Mouse (Mus musculus): ENCODE measurements around the gene Jarid2. TPM values are rescaled to one million over a fixed set of nuclear protein-coding genes. Genes with fewer than 3 reads are reported as not detected.

The Jarid2 gene
- polyA plus RNA-seq, 1 experiment from 2014 or later: 12.2 TPM

- Histone ChIP-seq H3K4me3 (ENCODE audit: low read depth, low read length) (no peak overlapping the region), H3K9me3 (replicated peaks; ENCODE audit: control insufficient read depth, low read length) (no peaks in the 10 kb centered on the region), H3K4me2 (ENCODE audit: low read depth, low read length) (no peak overlapping the region), H3K9ac (ENCODE audit: low read depth, low read length) (no peak overlapping the region), H3K27ac (ENCODE audit: low read length) (no peak overlapping the region), H3K36me3 (ENCODE audit: control insufficient read depth, insufficient read depth) (peaks cover 21% of the 10 kb centered on the region), H3K27me3 (ENCODE audit: control insufficient read depth, insufficient read depth, low read depth, low read length) (no peaks in the 10 kb centered on the region), H3K4me1 (ENCODE audit: control insufficient read depth, low read depth, low read length) (no peaks in the 10 kb centered on the region)
- 19% methylated on average over 1 of the region's 1 CpGs for WGBS (ENCODE audit: insufficient replicate concordance)
- no peak for ATAC-seq (ENCODE audit: low read depth)
Measured at GRCm38 (mm10) chr13:44904271-44904670, 175.0 kb downstream of the Jarid2 start.

- H3K27ac ChIP-seq (ENCODE audit: low read length): no peak overlapping the region
- no peak for ATAC-seq (ENCODE audit: low read depth)
- no peaks in the 10 kb centered on the region for H3K9me3 ChIP-seq (replicated peaks; ENCODE audit: control insufficient read depth, low read length)
- H3K4me2 ChIP-seq (ENCODE audit: low read depth, low read length): no peak overlapping the region
- no peaks in the 10 kb centered on the region for H3K27me3 ChIP-seq (ENCODE audit: control insufficient read depth, insufficient read depth, low read depth, low read length)
- no peak overlapping the region for H3K9ac ChIP-seq (ENCODE audit: low read depth, low read length)
- 83% methylated on average over 11 of the region's 11 CpGs for WGBS (ENCODE audit: insufficient replicate concordance)
- H3K36me3 ChIP-seq (ENCODE audit: control insufficient read depth, insufficient read depth): peaks cover 21% of the 10 kb centered on the region
- no peak overlapping the region for H3K4me3 ChIP-seq (ENCODE audit: low read depth, low read length)
- H3K4me1 ChIP-seq (ENCODE audit: control insufficient read depth, low read depth, low read length): peaks cover 3% of the 10 kb centered on the region; the same call in 1 of the 2 replicates
Measured at GRCm38 (mm10) chr13:44906141-44906540, 176.9 kb downstream of the Jarid2 start.

- peaks cover 3% of the 10 kb centered on the region; the same call in 1 of the 2 replicates for H3K4me1 ChIP-seq (ENCODE audit: control insufficient read depth, low read depth, low read length)
- 72% methylated on average over 6 of the region's 6 CpGs for WGBS (ENCODE audit: insufficient replicate concordance)
- no peak overlapping the region for H3K27ac ChIP-seq (ENCODE audit: low read length)
- H3K4me2 ChIP-seq (ENCODE audit: low read depth, low read length): no peak overlapping the region
- H3K9me3 ChIP-seq (replicated peaks; ENCODE audit: control insufficient read depth, low read length): no peaks in the 10 kb centered on the region
- no peaks in the 10 kb centered on the region for H3K27me3 ChIP-seq (ENCODE audit: control insufficient read depth, insufficient read depth, low read depth, low read length)
- ATAC-seq (ENCODE audit: low read depth): no peak
- peaks cover 13% of the 10 kb centered on the region for H3K36me3 ChIP-seq (ENCODE audit: control insufficient read depth, insufficient read depth)
- no peak overlapping the region for H3K9ac ChIP-seq (ENCODE audit: low read depth, low read length)
- H3K4me3 ChIP-seq (ENCODE audit: low read depth, low read length): no peak overlapping the region
Measured at GRCm38 (mm10) chr13:44907702-44908101, 178.4 kb downstream of the Jarid2 start.

- Histone ChIP-seq H3K9ac (ENCODE audit: low read depth, low read length) (no peak overlapping the region), H3K36me3 (ENCODE audit: control insufficient read depth, insufficient read depth) (peaks cover 15% of the 10 kb centered on the region), H3K4me3 (ENCODE audit: low read depth, low read length) (no peak overlapping the region), H3K27ac (ENCODE audit: low read length) (no peak overlapping the region), H3K4me1 (ENCODE audit: control insufficient read depth, low read depth, low read length) (peaks cover 3% of the 10 kb centered on the region; the same call in 1 of the 2 replicates), H3K4me2 (ENCODE audit: low read depth, low read length) (no peak overlapping the region), H3K27me3 (ENCODE audit: control insufficient read depth, insufficient read depth, low read depth, low read length) (no peaks in the 10 kb centered on the region), H3K9me3 (replicated peaks; ENCODE audit: control insufficient read depth, low read length) (no peaks in the 10 kb centered on the region)
- ATAC-seq (ENCODE audit: low read depth): no peak
- 62% methylated on average over 1 of the region's 1 CpGs for WGBS (ENCODE audit: insufficient replicate concordance)
Measured at GRCm38 (mm10) chr13:44908790-44909189, 179.5 kb downstream of the Jarid2 start.

- peaks cover 33% of the 10 kb centered on the region for H3K36me3 ChIP-seq (ENCODE audit: control insufficient read depth, insufficient read depth)
- ATAC-seq (ENCODE audit: low read depth): no peak
- H3K27ac ChIP-seq (ENCODE audit: low read length): no peak overlapping the region
- no peaks in the 10 kb centered on the region for H3K27me3 ChIP-seq (ENCODE audit: control insufficient read depth, insufficient read depth, low read depth, low read length)
- peaks cover 16% of the 10 kb centered on the region for H3K4me1 ChIP-seq (ENCODE audit: control insufficient read depth, low read depth, low read length)
- no peak overlapping the region for H3K4me2 ChIP-seq (ENCODE audit: low read depth, low read length)
- WGBS (ENCODE audit: insufficient replicate concordance): 80% methylated on average over 2 of the region's 2 CpGs
- H3K4me3 ChIP-seq (ENCODE audit: low read depth, low read length): no peak overlapping the region
- H3K9ac ChIP-seq (ENCODE audit: low read depth, low read length): no peak overlapping the region
- no peaks in the 10 kb centered on the region for H3K9me3 ChIP-seq (replicated peaks; ENCODE audit: control insufficient read depth, low read length)
Measured at GRCm38 (mm10) chr13:44912851-44913250, 183.6 kb downstream of the Jarid2 start.

- Histone ChIP-seq H3K4me3 (ENCODE audit: low read depth, low read length) (no peak overlapping the region), H3K36me3 (ENCODE audit: control insufficient read depth, insufficient read depth) (peaks cover 36% of the 10 kb centered on the region), H3K4me2 (ENCODE audit: low read depth, low read length) (no peak overlapping the region), H3K27me3 (ENCODE audit: control insufficient read depth, insufficient read depth, low read depth, low read length) (no peaks in the 10 kb centered on the region), H3K4me1 (ENCODE audit: control insufficient read depth, low read depth, low read length) (peaks cover 16% of the 10 kb centered on the region), H3K27ac (ENCODE audit: low read length) (no peak overlapping the region), H3K9ac (ENCODE audit: low read depth, low read length) (no peak overlapping the region), H3K9me3 (replicated peaks; ENCODE audit: control insufficient read depth, low read length) (no peaks in the 10 kb centered on the region)
- ATAC-seq (ENCODE audit: low read depth): no peak
- 69% methylated on average over 7 of the region's 7 CpGs for WGBS (ENCODE audit: insufficient replicate concordance)
Measured at GRCm38 (mm10) chr13:44913560-44913959, 184.3 kb downstream of the Jarid2 start.

- H3K27ac ChIP-seq (ENCODE audit: low read length): no peak overlapping the region
- WGBS (ENCODE audit: insufficient replicate concordance): 22% methylated on average over 5 of the region's 5 CpGs
- H3K4me3 ChIP-seq (ENCODE audit: low read depth, low read length): no peak overlapping the region
- H3K4me1 ChIP-seq (ENCODE audit: control insufficient read depth, low read depth, low read length): peaks cover 16% of the 10 kb centered on the region
- H3K27me3 ChIP-seq (ENCODE audit: control insufficient read depth, insufficient read depth, low read depth, low read length): no peaks in the 10 kb centered on the region
- H3K4me2 ChIP-seq (ENCODE audit: low read depth, low read length): peak overlapping the region; percentile 27; the same call in 1 of the 2 replicates
- H3K9me3 ChIP-seq (replicated peaks; ENCODE audit: control insufficient read depth, low read length): no peaks in the 10 kb centered on the region
- no peak overlapping the region; the same call in 1 of the 2 replicates for H3K9ac ChIP-seq (ENCODE audit: low read depth, low read length)
- peak; percentile 61 for ATAC-seq (ENCODE audit: low read depth)
- peaks cover 43% of the 10 kb centered on the region for H3K36me3 ChIP-seq (ENCODE audit: control insufficient read depth, insufficient read depth)
Measured at GRCm38 (mm10) chr13:44915382-44915781, 186.1 kb downstream of the Jarid2 start.

- H3K9ac ChIP-seq (ENCODE audit: low read depth, low read length): no peak overlapping the region; the same call in 1 of the 2 replicates
- H3K36me3 ChIP-seq (ENCODE audit: control insufficient read depth, insufficient read depth): peaks cover 43% of the 10 kb centered on the region
- ATAC-seq (ENCODE audit: low read depth): no peak
- H3K4me3 ChIP-seq (ENCODE audit: low read depth, low read length): no peak overlapping the region
- no peaks in the 10 kb centered on the region for H3K9me3 ChIP-seq (replicated peaks; ENCODE audit: control insufficient read depth, low read length)
- H3K27me3 ChIP-seq (ENCODE audit: control insufficient read depth, insufficient read depth, low read depth, low read length): no peaks in the 10 kb centered on the region
- no peak overlapping the region for H3K27ac ChIP-seq (ENCODE audit: low read length)
- 47% methylated on average over 4 of the region's 4 CpGs for WGBS (ENCODE audit: insufficient replicate concordance)
- H3K4me1 ChIP-seq (ENCODE audit: control insufficient read depth, low read depth, low read length): peaks cover 13% of the 10 kb centered on the region
- no peak overlapping the region for H3K4me2 ChIP-seq (ENCODE audit: low read depth, low read length)
Measured at GRCm38 (mm10) chr13:44915945-44916344, 186.7 kb downstream of the Jarid2 start.

GRCm38 (mm10) chr13:44917202-44917601, 187.9 kb downstream of the Jarid2 start:
- Histone ChIP-seq H3K27ac (ENCODE audit: low read length) (no peak overlapping the region), H3K9ac (ENCODE audit: low read depth, low read length) (no peak overlapping the region), H3K4me3 (ENCODE audit: low read depth, low read length) (no peak overlapping the region), H3K27me3 (ENCODE audit: control insufficient read depth, insufficient read depth, low read depth, low read length) (no peaks in the 10 kb centered on the region), H3K4me2 (ENCODE audit: low read depth, low read length) (no peak overlapping the region), H3K36me3 (ENCODE audit: control insufficient read depth, insufficient read depth) (peaks cover 50% of the 10 kb centered on the region), H3K4me1 (ENCODE audit: control insufficient read depth, low read depth, low read length) (peaks cover 13% of the 10 kb centered on the region), H3K9me3 (replicated peaks; ENCODE audit: control insufficient read depth, low read length) (no peaks in the 10 kb centered on the region)
- no peak for ATAC-seq (ENCODE audit: low read depth)
- WGBS (ENCODE audit: insufficient replicate concordance): 80% methylated on average over 4 of the region's 4 CpGs

Data from liver, embryonic 16.5 days (tissue).